Mouse (Mus musculus) splenic B cell, adult 2 months (primary cell): ENCODE measurements around the gene Sp3.
"Not testable (repeated sequence)": the region's sequence is repeated elsewhere in the genome, so short reads cannot be mapped to it uniquely, and the experiment has no call there.

Experiments
- DNase-seq: peaks from one replicate; pipeline ENCODE4 v3.0.0-alpha.2; 2011; ENCODE audit warnings: low read depth, low spot score
- H3K27me3 ChIP-seq: 2 replicates; pipeline ENCODE4 v1.6.1; 2012; ENCODE audit warnings: mild to moderate bottlenecking, low read length, moderate library complexity, mixed read lengths; ENCODE audit not compliant: control insufficient read depth, poor library complexity, insufficient read depth, severe bottlenecking
- H3K36me3 ChIP-seq: 2 replicates; pipeline ENCODE4 v1.6.1; 2012; ENCODE audit warnings: mild to moderate bottlenecking, low read length, moderate library complexity, mixed read lengths; ENCODE audit not compliant: control insufficient read depth, poor library complexity, insufficient read depth, severe bottlenecking

Sp3 gene

GRCm38 (mm10) chr2:72915245-72915930, 64.9 kb downstream of the Sp3 start:
- no peaks in the 10 kb centered on the region for H3K27me3 ChIP-seq

GRCm38 (mm10) chr2:72913458-72913760, 66.8 kb downstream of the Sp3 start:
- Histone ChIP-seq H3K27me3 (no peaks in the 10 kb centered on the region), H3K36me3 (no peaks in the 10 kb centered on the region)
- no peak for DNase-seq

More at GRCm38 (mm10) chr2:72915245-72915930, 64.9 kb downstream of the Sp3 start:
- DNase-seq: no peak
- H3K36me3 ChIP-seq: no peaks in the 10 kb centered on the region

DNA sequence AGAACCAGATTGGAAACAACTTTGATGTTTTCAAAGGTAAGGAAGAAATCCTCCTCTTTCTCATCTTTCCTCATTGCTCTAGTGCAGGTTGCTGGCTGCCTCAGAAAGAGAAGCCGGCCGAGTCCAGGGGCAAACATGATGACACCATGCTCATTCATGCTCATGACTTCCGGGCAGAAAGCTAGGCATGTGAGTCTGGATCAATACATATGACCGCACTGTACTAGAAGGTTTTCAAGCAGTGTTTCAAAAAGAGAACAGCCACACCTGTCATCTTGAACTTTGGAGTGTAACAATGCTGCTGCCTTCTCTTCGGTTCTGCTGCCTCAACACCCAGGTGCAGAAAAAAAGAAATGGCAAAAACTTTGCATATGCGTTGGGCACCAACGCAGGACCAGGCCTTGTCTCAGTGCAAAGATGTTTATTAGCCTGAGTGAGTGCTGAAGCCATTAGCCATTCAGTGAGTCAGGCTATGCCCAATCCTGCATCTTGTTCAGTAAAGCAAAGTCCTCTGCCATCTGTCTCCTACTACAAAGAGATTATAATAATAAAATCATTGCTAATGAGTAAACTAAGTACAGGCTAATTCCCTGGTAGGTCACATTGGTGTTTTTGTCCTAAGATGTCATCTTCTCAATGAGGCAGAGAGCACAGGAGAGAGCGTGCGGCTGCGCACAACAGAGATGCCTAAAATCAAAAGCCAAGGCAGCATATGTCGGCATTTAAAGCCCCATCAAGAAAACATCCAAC, 67.4 kb downstream of the Sp3 start:
- H3K27me3 ChIP-seq: no peaks in the 10 kb centered on the region
- DNase-seq: no peak
- H3K36me3 ChIP-seq: no peaks in the 10 kb centered on the region

GRCm38 (mm10) chr2:72911527-72911926, 68.7 kb downstream of the Sp3 start:
- no peak for DNase-seq
- H3K27me3 ChIP-seq: no peaks in the 10 kb centered on the region
- no peaks in the 10 kb centered on the region for H3K36me3 ChIP-seq

- no peaks in the 10 kb centered on the region for H3K27me3 ChIP-seq
- no peak for DNase-seq
- H3K36me3 ChIP-seq: no peaks in the 10 kb centered on the region
Observed at GRCm38 (mm10) chr2:72909046-72909445, 71.2 kb downstream of the Sp3 start.

- DNase-seq: no peak
- H3K36me3 ChIP-seq: no peaks in the 10 kb centered on the region
- H3K27me3 ChIP-seq: no peaks in the 10 kb centered on the region
Observed at GRCm38 (mm10) chr2:72908191-72908910, 71.9 kb downstream of the Sp3 start.

GRCm38 (mm10) chr2:72906745-72907144, 73.5 kb downstream of the Sp3 start:
- no peaks in the 10 kb centered on the region for H3K27me3 ChIP-seq
- DNase-seq: no peak
- no peaks in the 10 kb centered on the region for H3K36me3 ChIP-seq

DNA sequence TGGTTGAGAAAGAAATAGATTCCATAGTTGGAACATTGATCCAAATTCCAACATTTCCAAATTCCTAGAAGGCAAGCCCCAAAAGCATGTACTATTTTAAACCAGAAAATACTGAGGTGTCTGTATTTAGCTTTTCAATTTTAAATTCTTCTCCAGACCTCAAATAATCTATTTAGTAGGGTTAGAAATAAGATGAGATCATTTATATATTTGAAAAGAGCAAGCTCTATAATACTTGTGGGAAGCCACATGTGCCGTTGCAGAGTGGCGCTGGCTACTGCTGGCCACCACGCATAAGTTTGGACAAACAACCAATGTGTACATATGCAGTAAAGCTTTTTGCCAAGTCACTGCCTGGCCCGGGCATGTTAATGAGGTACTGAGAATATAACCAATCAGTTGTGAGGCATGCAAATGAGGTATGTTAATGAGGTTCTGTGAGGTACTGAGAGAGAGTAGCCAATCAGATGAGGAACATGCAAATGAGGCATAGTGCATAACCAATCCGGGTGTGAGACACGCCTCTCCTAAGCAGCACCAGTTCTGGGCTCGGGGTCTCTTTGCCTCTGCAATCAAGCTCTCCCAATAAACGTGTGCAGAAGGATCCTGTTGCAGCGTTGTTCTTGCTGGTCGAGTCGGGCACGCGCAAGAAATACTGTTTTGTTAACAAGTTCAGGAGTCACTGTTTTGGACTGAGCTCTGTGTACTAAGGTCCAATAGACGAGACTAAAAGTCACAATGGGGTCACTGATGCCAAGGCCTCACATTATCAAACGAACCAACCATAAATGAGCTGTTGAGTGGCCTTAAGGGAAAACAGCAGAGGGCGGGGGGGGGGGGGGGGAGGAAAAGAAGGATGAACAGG, 77.2 kb downstream of the Sp3 start:
- H3K36me3 ChIP-seq, DNase-seq, H3K27me3 ChIP-seq: not testable (repeated sequence)

- DNase-seq: no peak
- no peaks in the 10 kb centered on the region for H3K27me3 ChIP-seq
Observed at GRCm38 (mm10) chr2:72898782-72899305, 81.4 kb downstream of the Sp3 start.

DNA sequence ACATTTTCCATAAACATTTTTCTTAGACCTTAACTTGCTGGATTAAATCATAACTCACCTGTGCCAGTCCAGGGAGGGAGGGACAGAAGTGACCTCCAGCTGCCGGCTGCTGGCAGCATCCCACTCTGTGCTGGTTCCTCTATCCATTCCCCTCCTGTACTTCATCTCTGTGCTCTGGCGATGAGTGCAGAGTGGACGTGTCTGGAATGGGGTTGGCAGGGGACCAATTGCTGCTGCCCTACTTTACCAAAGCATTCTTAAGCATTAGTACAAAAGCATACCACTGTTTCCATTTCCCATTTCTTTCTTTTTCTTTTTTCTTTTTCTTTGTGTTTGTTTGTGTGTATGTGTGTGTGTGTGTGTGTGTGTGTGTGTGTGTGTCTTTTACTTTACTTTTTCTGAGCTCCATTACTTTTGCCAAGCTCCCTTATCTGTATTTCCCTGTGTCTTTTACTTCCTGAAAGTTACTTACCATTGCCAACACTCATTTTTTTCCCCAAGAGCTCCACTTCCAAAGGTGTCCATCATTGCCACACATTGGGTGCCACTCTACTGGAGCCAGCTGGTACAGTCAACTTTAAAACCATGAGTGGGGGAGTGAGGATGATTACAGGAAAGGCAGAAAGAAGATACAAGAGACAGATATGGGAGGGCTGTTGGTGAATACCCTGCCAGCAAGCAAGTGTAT, 82.0 kb downstream of the Sp3 start:
- no peak for DNase-seq
- H3K27me3 ChIP-seq: no peaks in the 10 kb centered on the region
- no peaks in the 10 kb centered on the region for H3K36me3 ChIP-seq

More at GRCm38 (mm10) chr2:72898782-72899305, 81.4 kb downstream of the Sp3 start:
- no peaks in the 10 kb centered on the region for H3K36me3 ChIP-seq

DNA sequence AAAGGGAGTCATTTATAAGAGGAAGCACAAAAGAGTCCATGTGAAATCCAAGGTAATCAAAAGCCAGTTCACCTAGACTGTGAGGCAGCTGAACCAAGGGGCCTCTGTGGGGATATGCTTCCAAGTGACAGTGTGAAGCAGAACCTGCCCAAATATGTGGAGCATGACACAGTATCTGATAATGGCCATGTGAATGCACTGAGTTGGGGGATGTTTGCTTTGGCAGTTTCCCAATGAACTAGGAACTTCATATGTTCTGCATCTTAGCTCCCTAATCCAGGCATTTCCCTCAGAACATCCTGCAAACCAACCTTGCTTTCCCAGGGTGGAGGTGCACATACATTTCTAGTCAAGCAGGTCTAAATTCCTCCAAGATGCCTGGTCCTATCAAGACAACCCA, 90.4 kb downstream of the Sp3 start:
- H3K36me3 ChIP-seq: no peaks in the 10 kb centered on the region
- no peak for DNase-seq
- no peaks in the 10 kb centered on the region for H3K27me3 ChIP-seq
